Mouse (Mus musculus) MEL (cell line): ENCODE results near the gene Ppard. TPM values are rescaled to one million over a fixed set of nuclear protein-coding genes. Genes with fewer than 3 reads are reported as not detected.

ENCODE experiments used
- DNase-seq: peaks from one replicate; pipeline ENCODE4 v3.0.0; 2011; ENCODE audit warnings: low read depth, low spot score
- H3K27ac ChIP-seq: 2 replicates; pipeline ENCODE4 v1.5.1; 2012; ENCODE audit warnings: low read depth, mild to moderate bottlenecking, control low read depth, low read length, moderate library complexity; ENCODE audit not compliant: control insufficient read depth
- H3K27me3 ChIP-seq, 2 experiments: fragments of 150-350 bp in 1 of 2; sonication (generic) in 1 of 2; 2 replicates each; pipeline ENCODE4 v1.6.1; 2012; ENCODE audit warnings: low read length in 2 of 2, mild to moderate bottlenecking in 2 of 2, improper control_type of control experiment in 1 of 2, moderate library complexity in 1 of 2; ENCODE audit not compliant: insufficient read depth in 2 of 2, control insufficient read depth in 1 of 2
- H3K36me3 ChIP-seq, 2 experiments: 2 replicates each; pipeline ENCODE4 v1.6.1; 2012 to 2014; ENCODE audit warnings: low read length in 2 of 2, improper control_type of control experiment in 1 of 2, inconsistent platforms in 1 of 2, mild to moderate bottlenecking in 1 of 2; ENCODE audit not compliant: insufficient read depth in 2 of 2, control insufficient read depth in 1 of 2
- H3K4me1 ChIP-seq, 2 experiments: fragments of 150-350 bp in 1 of 2; sonication (generic) in 1 of 2; 2 replicates each; pipeline ENCODE4 v1.6.1; 2012; ENCODE audit warnings: low read length in 2 of 2, improper control_type of control experiment in 1 of 2, mild to moderate bottlenecking in 1 of 2; ENCODE audit not compliant: insufficient read depth in 2 of 2, control insufficient read depth in 1 of 2
- H3K4me3 ChIP-seq, 2 experiments: fragments of 150-350 bp in 1 of 2; sonication (generic) in 1 of 2; 2 replicates each; pipeline ENCODE4 v1.5.1; 2012; ENCODE audit warnings: low read depth in 2 of 2, low read length in 2 of 2, mild to moderate bottlenecking in 2 of 2, moderate library complexity in 2 of 2, control low read depth in 1 of 2, improper control_type of control experiment in 1 of 2; ENCODE audit not compliant: control insufficient read depth in 1 of 2, insufficient read depth in 1 of 2
- H3K79me2 ChIP-seq: 2 replicates; pipeline ENCODE4 v1.6.1; 2012; ENCODE audit warnings: mild to moderate bottlenecking, low read length, moderate library complexity; ENCODE audit not compliant: control insufficient read depth, poor library complexity, insufficient read depth
- H3K9ac ChIP-seq: 2 replicates; pipeline ENCODE4 v1.6.1; 2012; ENCODE audit warnings: low read depth, mild to moderate bottlenecking, control low read depth, low read length, moderate library complexity; ENCODE audit not compliant: control insufficient read depth, poor library complexity, severe bottlenecking
- H3K9me3 ChIP-seq: fragments of 150-350 bp; sonication (generic); replicated peaks from 2 replicates; pipeline ENCODE4 v1.6.1; 2012; ENCODE audit warnings: mild to moderate bottlenecking, low read length, improper control_type of control experiment, moderate library complexity; ENCODE audit not compliant: insufficient read depth
- CHD1 ChIP-seq: IDR thresholded peaks from 2 replicates; pipeline ENCODE4 v1.6.1; 2012; ENCODE audit warnings: low read depth, mild to moderate bottlenecking, inconsistent platforms, low read length, improper control_type of control experiment
- E2F4 ChIP-seq: IDR thresholded peaks from 2 replicates; pipeline ENCODE4 v1.6.1; 2011; ENCODE audit warnings: low read depth, low read length, improper control_type of control experiment, borderline replicate concordance
- ELF1 ChIP-seq: IDR thresholded peaks from 2 replicates; pipeline ENCODE4 v1.6.1; 2014; ENCODE audit warnings: low read depth, mild to moderate bottlenecking, inconsistent platforms, low read length, improper control_type of control experiment, moderate library complexity
- EP300 ChIP-seq, 2 experiments: IDR thresholded peaks; 2 replicates each; pipeline ENCODE4 v1.6.1; 2011; ENCODE audit warnings: improper control_type of control experiment in 2 of 2, low read length in 2 of 2, low read depth in 1 of 2, mild to moderate bottlenecking in 1 of 2
- ETS1 ChIP-seq: IDR thresholded peaks from 2 replicates; pipeline ENCODE4 v1.6.1; 2012; ENCODE audit warnings: low read depth, mild to moderate bottlenecking, inconsistent platforms, low read length, improper control_type of control experiment, moderate library complexity
- JUND ChIP-seq: IDR thresholded peaks from 2 replicates; pipeline ENCODE4 v1.6.1; 2011; ENCODE audit warnings: low read depth, mild to moderate bottlenecking, improper control_type of control experiment, low read length
- MAZ ChIP-seq: IDR thresholded peaks from 2 replicates; pipeline ENCODE4 v1.6.1; 2012; ENCODE audit warnings: low read depth, mild to moderate bottlenecking, inconsistent platforms, low read length, improper control_type of control experiment
- MEF2A ChIP-seq: IDR thresholded peaks from 2 replicates; pipeline ENCODE4 v1.6.1; 2014; ENCODE audit warnings: low read depth, mild to moderate bottlenecking, inconsistent platforms, low read length, improper control_type of control experiment; ENCODE audit not compliant: poor library complexity, insufficient replicate concordance, severe bottlenecking; ENCODE audit errors: extremely low read depth
- MXI1 ChIP-seq: IDR thresholded peaks from 2 replicates; pipeline ENCODE4 v1.6.1; 2011; ENCODE audit warnings: mild to moderate bottlenecking, low read depth, low read length, improper control_type of control experiment
- NELFE ChIP-seq: IDR thresholded peaks from 2 replicates; pipeline ENCODE4 v1.6.1; 2011; ENCODE audit warnings: low read depth, low read length, improper control_type of control experiment
- NRF1 ChIP-seq: IDR thresholded peaks from 2 replicates; pipeline ENCODE4 v1.6.1; 2014; ENCODE audit warnings: low read depth, mild to moderate bottlenecking, inconsistent platforms, low read length, improper control_type of control experiment, moderate library complexity; ENCODE audit not compliant: poor library complexity, insufficient read depth, severe bottlenecking
- POLR2AphosphoS2 ChIP-seq: IDR thresholded peaks from 2 replicates; pipeline ENCODE4 v1.6.1; 2011; ENCODE audit warnings: low read length, improper control_type of control experiment
- RCOR1 ChIP-seq: IDR thresholded peaks from 2 replicates; pipeline ENCODE4 v1.6.1; 2012; ENCODE audit warnings: low read depth, mild to moderate bottlenecking, inconsistent platforms, low read length, improper control_type of control experiment
- SIN3A ChIP-seq: IDR thresholded peaks from 2 replicates; pipeline ENCODE4 v1.6.1; 2012; ENCODE audit warnings: low read length, improper control_type of control experiment, inconsistent platforms
- TAL1 ChIP-seq: IDR thresholded peaks from 2 replicates; pipeline ENCODE4 v1.6.1; 2012; ENCODE audit warnings: mild to moderate bottlenecking, inconsistent platforms, low read length, moderate library complexity, mixed read lengths
- USF1 ChIP-seq: IDR thresholded peaks from 2 replicates; pipeline ENCODE4 v1.6.1; 2014; ENCODE audit warnings: low read depth, mild to moderate bottlenecking, inconsistent platforms, low read length, improper control_type of control experiment, moderate library complexity
- ZMIZ1 ChIP-seq: IDR thresholded peaks from 2 replicates; pipeline ENCODE4 v1.6.1; 2012; ENCODE audit warnings: low read depth, mild to moderate bottlenecking, inconsistent platforms, low read length, improper control_type of control experiment, moderate library complexity
- polyA plus RNA-seq, 2 experiments: library from polyadenylated mRNA; stranded (reverse) in 1 of 2; unstranded in 1 of 2; fragments of >175 nt in 1 of 2; fragments of >200 nt in 1 of 2; gene quantifications; 2 replicates each; pipeline versions ENCODE4 v1.2.1 to v1.2.4; 2012; ENCODE audit warnings: low replicate concordance in 2 of 2, low read depth in 1 of 2; ENCODE audit not compliant: insufficient read length in 2 of 2, insufficient read depth in 1 of 2, missing spikeins in 1 of 2
- total RNA-seq: library from RNA; depleted of rRNA; stranded (reverse); fragments of 300-350 nt; gene quantifications from 2 replicates; pipeline ENCODE4 v1.2.3, GENCODE M21; 2012

Gene Ppard
- total and polyA plus RNA-seq, 3 experiments: 3.5 to 12.7 TPM; not detected in 1

DNA sequence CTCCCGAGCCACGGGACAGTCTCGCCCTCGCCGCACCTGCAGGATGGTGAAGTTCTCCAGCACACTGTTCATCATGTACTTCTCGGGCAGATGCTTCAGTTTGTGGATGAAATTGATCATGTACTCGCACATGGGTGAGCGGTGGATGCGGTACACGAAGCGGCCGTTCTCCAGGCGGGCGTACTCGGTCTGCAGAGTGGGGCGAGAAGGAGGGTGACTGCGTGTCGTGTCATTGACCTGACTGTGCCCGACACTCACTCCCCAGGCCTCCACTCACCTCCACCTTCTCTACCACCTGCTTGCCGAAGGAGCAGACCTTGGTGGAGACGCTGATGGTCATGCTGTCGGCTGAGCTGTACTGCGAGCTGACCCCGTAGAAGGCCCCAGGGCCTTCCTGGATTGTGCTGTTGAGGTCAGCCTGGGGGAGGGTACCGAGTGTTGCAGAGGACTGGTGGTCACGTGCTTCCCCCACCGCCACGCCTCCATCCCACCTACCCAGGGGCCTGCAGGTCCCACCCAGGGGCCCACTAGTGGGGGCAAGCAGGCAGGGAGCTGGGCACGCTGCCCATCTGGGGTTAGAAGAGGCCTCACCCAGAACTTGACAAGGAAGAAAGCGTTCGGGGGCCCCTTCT lies 100.5 kb downstream of the Ppard start:
- H3K27me3 ChIP-seq: no peaks in the 10 kb centered on the region
- no peak for DNase-seq
- TF ChIP-seq RCOR1 (no peak), USF1 (peak; percentile 40; the same call in 1 of the 2 replicates), MEF2A (no peak)
- H3K4me1 ChIP-seq: peaks cover 0 to under 1% of the 10 kb centered on the region in 2 experiments; a peak in 1 of 4 replicates
- no peak overlapping the region for H3K27ac ChIP-seq
- H3K36me3 ChIP-seq: peaks cover 4 to 5% of the 10 kb centered on the region in 2 experiments; a peak in 3 of 4 replicates
- H3K9ac ChIP-seq: no peak overlapping the region
- H3K9me3 ChIP-seq: no peaks in the 10 kb centered on the region
- H3K79me2 ChIP-seq: peaks cover 22% of the 10 kb centered on the region
- no peak overlapping the region for H3K4me3 ChIP-seq

DNA sequence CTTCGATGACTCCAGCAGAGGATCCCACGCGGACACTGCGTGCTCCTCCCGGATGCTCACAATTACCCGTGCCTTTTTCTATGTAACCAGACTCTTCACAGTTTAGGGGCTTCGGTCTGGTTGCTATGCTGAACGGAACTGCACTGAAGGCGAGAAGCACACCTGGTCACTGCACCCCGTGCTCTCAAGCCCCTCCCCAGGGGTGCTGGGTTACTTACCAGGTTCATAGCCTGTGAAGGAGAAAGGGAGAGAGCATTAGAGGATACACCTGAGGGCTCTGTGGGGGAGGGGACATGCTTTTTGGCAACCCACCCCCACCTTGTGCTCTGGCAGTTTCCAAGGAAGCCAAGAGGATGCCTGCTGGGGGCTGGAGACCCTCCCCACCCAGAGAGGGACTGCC lies 102.8 kb downstream of the Ppard start:
- DNase-seq: no peak
- no peaks in the 10 kb centered on the region for H3K27me3 ChIP-seq
- no peaks in the 10 kb centered on the region for H3K9me3 ChIP-seq
- TF ChIP-seq NELFE: no peak
- TF ChIP-seq E2F4: no peak
- TF ChIP-seq, all 39 proteins: peak for 0
- H3K9ac ChIP-seq: no peak overlapping the region
- peaks cover 3% of the 10 kb centered on the region; the same call in 1 of the 2 replicates for H3K79me2 ChIP-seq
- H3K4me1 ChIP-seq: peaks cover 0 to under 1% of the 10 kb centered on the region in 2 experiments; a peak in 1 of 4 replicates
- peaks cover 0 to 3% of the 10 kb centered on the region in 2 experiments; a peak in 2 of 4 replicates for H3K36me3 ChIP-seq
- H3K27ac ChIP-seq: no peak overlapping the region
- no peak overlapping the region for H3K4me3 ChIP-seq

- TF ChIP-seq JUND (no peak), POLR2AphosphoS2 (no peak), EP300 (IDR thresholded peaks at IDR 0.05; ENCODE audit: low read depth in 1 of 2, low read length in 2 of 2) (no peak), ETS1 (no peak), MAZ (no peak), NELFE (no peak), ELF1 (no peak), TAL1 (no peak), SIN3A (no peak), MXI1 (no peak), RCOR1 (no peak), CHD1 (no peak), NRF1 (no peak), ZMIZ1 (no peak)
Observed at GRCm38 (mm10) chr17:28337547-28337946, 105.0 kb downstream of the Ppard start.

More at GRCm38 (mm10) chr17:28337547-28337946, 105.0 kb downstream of the Ppard start:
- H3K4me3 ChIP-seq: no peak overlapping the region
- no peaks in the 10 kb centered on the region for H3K79me2 ChIP-seq
- no peak for DNase-seq
- no peaks in the 10 kb centered on the region for H3K27me3 ChIP-seq
- peaks cover 2 to 12% of the 10 kb centered on the region in 2 experiments; a peak in 2 of 4 replicates for H3K4me1 ChIP-seq
- H3K36me3 ChIP-seq: peaks cover 0 to 9% of the 10 kb centered on the region in 2 experiments; a peak in 2 of 4 replicates
- H3K9ac ChIP-seq: no peak overlapping the region
- H3K27ac ChIP-seq: no peak overlapping the region
- H3K9me3 ChIP-seq: no peaks in the 10 kb centered on the region
